17 mouse cellular contexts compared by ENCODE assay signal in the genomic region with DNA sequence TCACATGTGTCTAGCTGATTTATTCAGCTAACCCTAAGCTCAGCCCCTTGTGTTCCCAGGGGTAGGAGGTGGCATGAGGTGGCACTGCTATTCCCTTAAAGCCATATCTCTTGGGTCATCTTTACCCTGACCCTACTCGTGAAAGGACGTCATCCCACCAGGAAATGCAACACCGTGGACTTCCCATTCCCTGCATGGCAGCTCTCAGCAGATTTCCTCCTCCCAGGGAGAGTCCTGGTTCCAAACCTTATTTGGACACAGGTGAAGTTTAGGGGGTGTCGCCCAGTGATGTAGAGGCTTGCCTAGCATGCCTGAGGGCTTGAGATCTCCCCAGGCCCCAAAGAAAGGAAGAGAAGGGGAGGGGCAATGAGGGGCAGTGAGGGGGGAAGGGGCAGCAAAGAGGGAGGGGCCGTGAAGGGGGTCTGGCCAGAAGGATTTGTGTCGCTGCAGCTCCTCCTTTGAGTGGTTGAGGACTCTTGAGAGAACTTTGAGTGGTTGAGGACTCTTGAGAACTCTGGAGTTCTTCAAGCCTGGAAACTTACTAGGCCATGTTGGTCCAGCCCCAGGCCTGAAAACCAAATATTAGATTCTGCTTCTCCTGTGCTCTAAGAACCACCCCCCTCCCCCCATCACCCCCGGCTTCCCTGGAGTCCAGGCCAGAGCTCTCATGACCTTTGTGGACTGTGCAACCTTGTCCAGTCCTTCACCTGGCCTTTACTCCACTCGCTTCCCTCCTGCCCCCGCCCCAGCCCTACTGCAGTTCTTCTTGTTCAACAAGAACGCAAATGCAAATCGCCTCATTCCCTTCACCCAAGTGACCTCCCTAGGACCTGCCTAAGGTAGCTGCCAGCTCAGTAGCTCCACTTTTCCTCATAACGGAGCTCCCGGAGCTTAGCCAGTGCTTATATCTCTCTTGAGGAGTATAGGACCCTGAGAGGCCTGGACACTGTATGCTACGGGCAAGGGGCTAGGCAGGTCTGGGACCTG.
A peak's percentile ranks its signal among the peaks of the same experiment; 100 is the strongest.
DNase-seq lines count a peak whose midpoint lies in the region; ATAC-seq and TF ChIP-seq lines count a peak whose summit lies in the region.
"Had no signal": no experiment of that assay in that cellular context is flagged by ENCODE, and none has a peak within 500 bp of the region (broad histone marks: within the 10 kb centered on the region; RNA-seq: fewer than 3 reads in every experiment).

No protein-coding gene starts in this region.

- H3K36me3 ChIP-seq in E14TG2a.4 (ENCODE audit: insufficient read depth, low read length): no peaks in the 10 kb centered on the region
- H3K36me3 ChIP-seq in lung, postnatal 0 days (ENCODE audit: insufficient read depth, low read length): no peaks in the 10 kb centered on the region
- H3K36me3 ChIP-seq: embryonic facial prominence, embryonic 15.5 days; forebrain, embryonic 12.5 days; G1E; heart, embryonic 13.5 days; limb, embryonic 15.5 days had no signal

- H3K27me3 ChIP-seq in E14TG2a.4 (ENCODE audit: insufficient read depth, low read length): 0 out of 2 replicates have a peak, but pooled peaks cover 3% of the 10 kb centered on the region
- H3K27me3 ChIP-seq in lung, postnatal 0 days (replicated peaks; ENCODE audit: insufficient read depth, low read length): no peaks in the 10 kb centered on the region
- H3K27me3 ChIP-seq: embryonic facial prominence, embryonic 15.5 days; heart, embryonic 13.5 days; limb, embryonic 15.5 days had no signal

- peak; percentile 21 to 47 for DNase-seq in kidney, adult 8-10 months
- no peak for DNase-seq in kidney, adult 18-20 months
- DNase-seq in R1 (ENCODE audit: low read depth, low spot score): peak; percentile 46
- DNase-seq in lung, postnatal 0 days (ENCODE audit: low spot score): peak; percentile 81
- DNase-seq in gastrocnemius, adult 18-20 months (ENCODE audit: low spot score): no peak
- no peak for DNase-seq in layer of hippocampus, adult 18-20 months (ENCODE audit: low spot score in 2 of 2)
- DNase-seq: cerebellum, adult 9-11 months; heart, postnatal 36 days; retina, postnatal 1 day had no signal

- no peak for TF ChIP-seq EP300 in lung, postnatal 0 days (IDR thresholded peaks at IDR 0.05)

- peak overlapping the region; percentile 75 for H3K27ac ChIP-seq in lung, postnatal 0 days (ENCODE audit: low read length)
- H3K27ac ChIP-seq: embryonic facial prominence, embryonic 15.5 days; heart, embryonic 13.5 days; hindbrain, postnatal 0 days; limb, embryonic 15.5 days had no signal

- no peak overlapping the region for H3K4me2 ChIP-seq in lung, postnatal 0 days (replicated peaks; ENCODE audit: low read depth, low read length)
- H3K4me2 ChIP-seq: embryonic facial prominence, embryonic 15.5 days; forebrain, embryonic 12.5 days; heart, embryonic 13.5 days; limb, embryonic 15.5 days had no signal

- no peak for TF ChIP-seq CTCF in E14TG2a.4 (conservative IDR thresholded peaks at IDR 0.05; ENCODE audit: low read length)
- no peak for TF ChIP-seq CTCF in lung, postnatal 0 days (IDR thresholded peaks at IDR 0.05)

- no peaks in the 10 kb centered on the region for H3K9me3 ChIP-seq in E14TG2a.4 (ENCODE audit: low read length)
- no peaks in the 10 kb centered on the region for H3K9me3 ChIP-seq in lung, postnatal 0 days (ENCODE audit: low read length)
- H3K9me3 ChIP-seq: embryonic facial prominence, embryonic 15.5 days; forebrain, embryonic 12.5 days; G1E; heart, embryonic 13.5 days; limb, embryonic 15.5 days had no signal

- 41% methylated on average over 13 of the region's 14 CpGs for WGBS in lung, postnatal 0 days

- H3K4me3 ChIP-seq in E14TG2a.4 (replicated peaks; ENCODE audit: low read length): peak overlapping the region; percentile 61
- H3K4me3 ChIP-seq in lung, postnatal 0 days (ENCODE audit: low read depth, low read length): no peak overlapping the region
- H3K4me3 ChIP-seq: embryonic facial prominence, embryonic 15.5 days; forebrain, embryonic 12.5 days; heart, embryonic 13.5 days; limb, embryonic 15.5 days had no signal

- ATAC-seq in lung, postnatal 0 days: peak; percentile 86
- ATAC-seq: hindbrain, postnatal 0 days; midbrain, embryonic 16.5 days had no signal

- H3K9ac ChIP-seq in lung, postnatal 0 days (replicated peaks; ENCODE audit: low read depth): no peak overlapping the region
- H3K9ac ChIP-seq: embryonic facial prominence, embryonic 15.5 days; forebrain, embryonic 12.5 days; heart, embryonic 13.5 days; limb, embryonic 15.5 days had no signal

- peaks cover 78% of the 10 kb centered on the region for H3K4me1 ChIP-seq in E14TG2a.4 (replicated peaks; ENCODE audit: low read depth, low read length)
- H3K4me1 ChIP-seq in lung, postnatal 0 days (ENCODE audit: insufficient read depth, low read depth, low read length): peaks cover 12% of the 10 kb centered on the region; the same call in 1 of the 2 replicates

Comparison
In these comparisons a context has a peak if more than half of its experiments do, and no peak if none do; other contexts are left out.
1. DNase-seq: peak in kidney, adult 8-10 months (2 of 2), R1 (single experiment) and lung, postnatal 0 days (single experiment); none in kidney, adult 18-20 months (single experiment), gastrocnemius, adult 18-20 months (single experiment) and layer of hippocampus, adult 18-20 months (0 of 2).